Mouse (Mus musculus) liver, adult 2 months (tissue): ENCODE measurements around the gene Mcm7. TPM values are rescaled to one million over a fixed set of nuclear protein-coding genes. Genes with fewer than 3 reads are reported as not detected.

Experiments
- DNase-seq: peaks from one replicate; pipeline ENCODE4 v3.0.0-alpha.2; 2011; ENCODE audit warnings: low read depth, low spot score; ENCODE audit errors: extremely low read depth
- H3K27ac ChIP-seq: fragments of 200-500 bp; replicated peaks from 2 replicates; pipeline ENCODE4 v1.5.1; 2012; ENCODE audit warnings: low read depth, mild to moderate bottlenecking, control low read depth, inconsistent platforms, low read length; ENCODE audit not compliant: insufficient read depth
- H3K27me3 ChIP-seq: fragments of 200-500 bp; 2 replicates; pipeline ENCODE4 v1.6.1; 2012; ENCODE audit warnings: mild to moderate bottlenecking, moderate library complexity, low read length, inconsistent platforms; ENCODE audit not compliant: control insufficient read depth, insufficient read depth
- H3K36me3 ChIP-seq: fragments of 200-500 bp; 2 replicates; pipeline ENCODE4 v1.6.1; 2012; ENCODE audit warnings: low read length, inconsistent platforms; ENCODE audit not compliant: control insufficient read depth, insufficient read depth
- H3K4me1 ChIP-seq: fragments of 200-500 bp; 2 replicates; pipeline ENCODE4 v1.6.1; 2011; ENCODE audit warnings: low read length; ENCODE audit not compliant: control insufficient read depth, insufficient read depth
- H3K4me3 ChIP-seq: fragments of 200-500 bp; 2 replicates; pipeline ENCODE4 v1.5.1; 2011; ENCODE audit warnings: low read depth, mild to moderate bottlenecking, control low read depth, low read length, moderate library complexity; ENCODE audit not compliant: insufficient read depth
- H3K79me2 ChIP-seq: fragments of 200-500 bp; 2 replicates; pipeline ENCODE4 v1.6.1; 2012; ENCODE audit warnings: inconsistent platforms, mild to moderate bottlenecking, low read length, moderate library complexity; ENCODE audit not compliant: control insufficient read depth, insufficient read depth
- H3K9ac ChIP-seq: fragments of 200-500 bp; 2 replicates; pipeline ENCODE4 v1.6.1; 2012; ENCODE audit warnings: low read depth, mild to moderate bottlenecking, control low read depth, inconsistent platforms, low read length
- CTCF ChIP-seq: fragments of 200-500 bp; IDR thresholded peaks from 2 replicates; pipeline ENCODE4 v1.5.1; 2011; ENCODE audit warnings: low read depth, low read length, control low read depth
- POLR2A ChIP-seq: fragments of 200-500 bp; IDR thresholded peaks from 2 replicates; pipeline ENCODE4 v1.6.1; 2011; ENCODE audit warnings: low read length, control low read depth; ENCODE audit not compliant: insufficient read depth; ENCODE audit errors: extremely low read depth
- WGBS: fragments of 180-500 bp; shearing (Covaris S2); methylation state at CpG from one replicate; pipeline ENCODE4 v1.1.7; 2018; 5-methylcytosine and 5-hydroxymethylcytosine counted together
- polyA plus RNA-seq: library from polyadenylated mRNA; depleted of rRNA; stranded (reverse); fragments of >200 nt; gene quantifications from 2 replicates; pipeline ENCODE4 v1.2.3, GENCODE M21; 2012
- total RNA-seq: library from RNA; depleted of rRNA; stranded (reverse); fragments of >200 nt; gene quantifications from 2 replicates; pipeline ENCODE4 v1.2.3, GENCODE M21; 2014

Mcm7 gene
- total and polyA plus RNA-seq, 2 experiments, result 11.0 to 12.4 TPM

DNA sequence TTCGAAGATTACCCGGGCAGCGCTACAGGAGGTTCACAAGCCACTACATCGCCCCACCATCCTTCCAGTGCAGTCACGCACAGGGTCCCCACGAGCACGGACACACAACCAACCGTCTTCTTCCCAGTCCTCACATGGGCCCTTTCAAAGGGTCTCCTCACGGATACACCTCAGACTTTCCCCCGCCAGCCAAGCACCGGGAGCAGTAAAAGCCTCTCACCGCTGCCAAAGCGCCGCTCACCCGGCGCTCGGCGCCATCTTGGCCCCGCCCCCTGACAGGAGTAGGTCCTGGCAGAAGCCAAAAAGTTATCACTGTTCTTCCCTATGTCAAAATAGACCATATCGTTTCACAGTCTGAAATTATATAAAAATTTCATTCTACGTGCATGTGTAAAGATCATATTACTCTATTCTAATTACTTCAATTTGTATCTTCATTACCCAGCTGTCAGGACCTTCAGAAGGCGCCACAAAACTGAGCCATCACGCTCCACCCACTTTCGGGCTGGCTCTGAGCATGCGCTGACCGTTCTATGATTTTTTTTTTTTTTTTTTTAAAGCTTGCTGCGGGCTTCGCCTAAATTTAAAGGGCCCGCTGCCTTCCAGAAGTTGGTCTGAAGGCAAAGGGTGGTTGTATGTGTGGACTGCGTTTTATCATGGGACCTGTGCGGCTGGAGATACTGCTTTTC, 14.9 kb upstream of the Mcm7 start, which contains the start of the genes Taf6 and Cnpy4:
TSS of gene Taf6 (minus strand) at position 502 of the 689 bp plus-strand sequence.
TSS of gene Cnpy4 (plus strand) at position 536 of the 689 bp plus-strand sequence.
- TF ChIP-seq CTCF (no peak), POLR2A (peak; percentile 88)
- Histone ChIP-seq H3K79me2 (no peaks in the 10 kb centered on the region), H3K4me1 (peaks cover 5% of the 10 kb centered on the region), H3K27me3 (no peaks in the 10 kb centered on the region), H3K9ac (peak within 1 kb of the TSS; percentile 87), H3K27ac (peak within 1 kb of the TSS; percentile 91), H3K36me3 (no peaks in the 10 kb centered on the region), H3K4me3 (peak within 1 kb of the TSS; percentile 65)
- DNase-seq, result peak; percentile 85
- WGBS, result under 1% methylated on average over 31 of the region's 31 CpGs

DNA sequence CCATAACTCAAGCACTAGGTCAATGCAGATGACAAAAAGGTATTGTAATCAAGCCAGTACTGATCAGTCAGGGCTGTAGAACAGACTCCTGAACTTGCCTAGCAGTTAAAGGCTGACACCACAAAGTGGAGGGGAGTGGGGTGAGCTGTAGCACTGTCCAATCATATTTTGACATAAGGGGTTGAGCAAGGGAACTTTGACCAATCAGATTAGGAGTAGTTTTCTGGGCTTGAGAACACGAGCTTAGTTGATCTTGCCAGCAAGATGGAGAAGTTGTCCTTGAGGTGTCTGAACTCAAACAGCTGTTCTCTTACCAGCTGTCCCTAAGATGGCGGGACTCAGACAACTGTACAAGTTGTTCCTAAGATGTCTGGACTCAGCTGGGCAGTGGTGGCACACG, 995 bp upstream of the Mcm7 start:
- no peak overlapping the region for H3K27ac ChIP-seq
- no peaks in the 10 kb centered on the region for H3K27me3 ChIP-seq
- H3K4me1 ChIP-seq, result peaks cover 2% of the 10 kb centered on the region; the same call in 1 of the 2 replicates
- no peak overlapping the region for H3K4me3 ChIP-seq
- 76% methylated on average over 3 of the region's 3 CpGs for WGBS
- no peak for DNase-seq
- H3K9ac ChIP-seq, result no peak overlapping the region
- H3K36me3 ChIP-seq, result peaks cover 10% of the 10 kb centered on the region
- no peaks in the 10 kb centered on the region; the same call in 1 of the 2 replicates for H3K79me2 ChIP-seq
- TF ChIP-seq CTCF (no peak), POLR2A (no peak)

DNA sequence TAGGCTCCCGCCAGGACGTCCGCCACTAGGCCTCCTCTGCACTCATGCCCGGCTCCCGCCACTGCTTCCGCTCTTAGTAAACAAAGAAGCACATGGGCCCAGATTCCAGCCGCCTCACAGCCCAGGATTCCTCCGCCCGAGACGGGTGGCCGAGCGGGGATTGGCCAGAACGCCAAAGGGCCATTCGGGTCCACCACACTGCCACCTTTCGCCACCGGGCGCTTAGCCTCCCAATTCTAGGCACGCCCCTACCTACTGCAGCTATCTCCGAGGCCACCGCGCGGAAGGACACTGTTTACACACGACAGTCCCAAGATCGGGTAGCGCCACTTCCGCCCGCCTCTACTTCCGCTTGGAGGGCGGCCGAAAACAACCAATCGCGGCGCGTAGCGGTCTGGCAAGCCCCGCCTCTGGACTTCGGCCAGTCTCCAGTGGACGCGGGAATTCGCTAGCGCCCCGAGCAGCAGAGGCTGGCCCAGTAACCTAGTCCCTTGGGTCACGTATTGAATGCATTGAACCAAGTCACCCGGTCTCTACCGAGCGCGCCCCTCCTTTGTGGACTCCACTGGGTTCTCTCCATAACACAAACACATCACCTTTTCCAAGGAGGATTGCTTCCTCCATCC, 1.2 kb downstream of the Mcm7 start:
- peak overlapping the region; percentile 61 for H3K4me3 ChIP-seq
- no peaks in the 10 kb centered on the region; the same call in 1 of the 2 replicates for H3K79me2 ChIP-seq
- DNase-seq, result peak; percentile 97
- H3K27me3 ChIP-seq, result no peaks in the 10 kb centered on the region
- peak overlapping the region; percentile 49 for H3K9ac ChIP-seq
- TF ChIP-seq POLR2A, result peak; percentile 37; the same call in 1 of the 2 replicates
- no peak for TF ChIP-seq CTCF
- peak overlapping the region; percentile 62 for H3K27ac ChIP-seq
- H3K4me1 ChIP-seq, result peaks cover 2% of the 10 kb centered on the region; the same call in 1 of the 2 replicates
- under 1% methylated on average over 47 of the region's 47 CpGs for WGBS
- H3K36me3 ChIP-seq, result peaks cover 9% of the 10 kb centered on the region; the same call in 1 of the 2 replicates

- Histone ChIP-seq H3K79me2 (peaks cover 2% of the 10 kb centered on the region; the same call in 1 of the 2 replicates), H3K4me3 (no peak overlapping the region), H3K36me3 (peaks cover 26% of the 10 kb centered on the region; the same call in 1 of the 2 replicates), H3K9ac (no peak overlapping the region), H3K4me1 (peaks cover 7% of the 10 kb centered on the region), H3K27ac (no peak overlapping the region), H3K27me3 (no peaks in the 10 kb centered on the region)
- TF ChIP-seq CTCF, result no peak
- TF ChIP-seq POLR2A, result no peak
- WGBS, result 84% methylated on average over 8 of the region's 8 CpGs
- no peak for DNase-seq
Observed at GRCm38 (mm10) chr5:138165594-138165993, 6.6 kb downstream of the Mcm7 start.

DNA sequence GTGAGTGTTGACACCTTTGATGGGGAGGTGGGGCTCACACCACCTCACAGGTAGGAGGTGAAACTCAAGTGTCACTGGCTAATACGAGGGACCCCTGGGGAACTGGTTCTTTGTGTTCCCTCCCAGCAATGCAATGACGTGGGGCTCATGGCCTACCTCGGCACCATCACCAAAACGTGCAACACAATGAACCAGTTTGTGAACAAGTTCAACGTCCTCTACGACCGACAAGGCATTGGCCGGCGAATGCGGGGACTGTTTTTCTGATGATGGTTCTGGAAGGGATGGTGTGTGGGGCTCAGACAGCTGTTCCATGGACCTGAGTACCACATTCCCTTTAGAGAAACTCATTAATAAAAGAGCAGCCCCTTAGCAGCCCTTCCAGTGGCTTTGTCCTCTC, 8.6 kb downstream of the Mcm7 start:
- Histone ChIP-seq H3K36me3 (peaks cover 26% of the 10 kb centered on the region; the same call in 1 of the 2 replicates), H3K27ac (no peak overlapping the region), H3K79me2 (peaks cover 2% of the 10 kb centered on the region; the same call in 1 of the 2 replicates), H3K9ac (no peak overlapping the region), H3K27me3 (no peaks in the 10 kb centered on the region), H3K4me1 (peaks cover 7% of the 10 kb centered on the region), H3K4me3 (no peak overlapping the region)
- DNase-seq, result no peak
- TF ChIP-seq POLR2A (no peak), CTCF (no peak)
- 82% methylated on average over 10 of the region's 10 CpGs for WGBS
